Mouse (Mus musculus): ENCODE results near the gene Slc30a6.

Slc30a6 gene

GRCm38 (mm10) chr17:74395383-74396065, at the start of gene Slc30a6:
Slc30a6 (plus strand) TSS chr17:74395608.
- DNase-seq (ENCODE audit: low read depth, low spot score): peak; percentile 92

GRCm38 (mm10) chr17:74363592-74363991, 31.8 kb upstream of the Slc30a6 start:
- DNase-seq (ENCODE audit: low read depth, low spot score): no peak

- no peak for DNase-seq (ENCODE audit: low read depth, low spot score)
These were observed 18.5 kb upstream of the Slc30a6 start for GRCm38 (mm10) chr17:74376916-74377315.

- no peak for DNase-seq (ENCODE audit: low read depth, low spot score)
These were observed 8.8 kb upstream of the Slc30a6 start for GRCm38 (mm10) chr17:74386657-74387056.

GRCm38 (mm10) chr17:74389847-74390246, 5.6 kb upstream of the Slc30a6 start:
- DNase-seq (ENCODE audit: low read depth, low spot score): no peak

GRCm38 (mm10) chr17:74394381-74394780, 1.0 kb upstream of the Slc30a6 start:
- no peak for DNase-seq (ENCODE audit: low read depth, low spot score)

GRCm38 (mm10) chr17:74394855-74395254, 553 bp upstream of the Slc30a6 start:
- no peak for DNase-seq (ENCODE audit: low read depth, low spot score)

- no peak for DNase-seq (ENCODE audit: low read depth, low spot score)
These were observed 1.4 kb downstream of the Slc30a6 start for GRCm38 (mm10) chr17:74396766-74397165.

GRCm38 (mm10) chr17:74397173-74397572, 1.8 kb downstream of the Slc30a6 start:
- no peak for DNase-seq (ENCODE audit: low read depth, low spot score)

- DNase-seq (ENCODE audit: low read depth, low spot score): no peak
These were observed 7.2 kb downstream of the Slc30a6 start for GRCm38 (mm10) chr17:74402486-74403222.

- DNase-seq (ENCODE audit: low read depth, low spot score): no peak
These were observed 11.1 kb downstream of the Slc30a6 start for GRCm38 (mm10) chr17:74406487-74406886.

- no peak for DNase-seq (ENCODE audit: low read depth, low spot score)
These were observed 14.3 kb downstream of the Slc30a6 start for GRCm38 (mm10) chr17:74409722-74410121.

- DNase-seq (ENCODE audit: low read depth, low spot score): no peak
These were observed 17.9 kb downstream of the Slc30a6 start for GRCm38 (mm10) chr17:74413324-74413723.

- DNase-seq (ENCODE audit: low read depth, low spot score): no peak
These were observed 19.3 kb downstream of the Slc30a6 start for GRCm38 (mm10) chr17:74414671-74415070.

- no peak for DNase-seq (ENCODE audit: low read depth, low spot score)
These were observed 21.5 kb downstream of the Slc30a6 start for GRCm38 (mm10) chr17:74416841-74417360.

- no peak for DNase-seq (ENCODE audit: low read depth, low spot score)
These were observed 22.8 kb downstream of the Slc30a6 start for GRCm38 (mm10) chr17:74418171-74418570.

GRCm38 (mm10) chr17:74420656-74421055, 25.2 kb downstream of the Slc30a6 start:
- no peak for DNase-seq (ENCODE audit: low read depth, low spot score)

- peak; percentile 16 for DNase-seq (ENCODE audit: low read depth, low spot score)
These were observed 29.1 kb downstream of the Slc30a6 start for GRCm38 (mm10) chr17:74424401-74425005.

- DNase-seq (ENCODE audit: low read depth, low spot score): no peak
These were observed 34.7 kb downstream of the Slc30a6 start for GRCm38 (mm10) chr17:74430074-74430473.

GRCm38 (mm10) chr17:74431481-74431880, 36.1 kb downstream of the Slc30a6 start:
- DNase-seq (ENCODE audit: low read depth, low spot score): no peak

- no peak for DNase-seq (ENCODE audit: low read depth, low spot score)
These were observed 37.2 kb downstream of the Slc30a6 start for GRCm38 (mm10) chr17:74432631-74433030.

GRCm38 (mm10) chr17:74437762-74438161, 42.4 kb downstream of the Slc30a6 start:
- DNase-seq (ENCODE audit: low read depth, low spot score): no peak
